Mouse (Mus musculus) liver, postnatal 0 days (tissue): ENCODE measurements around the gene Cercam.

Experiments
- CTCF ChIP-seq: sonication (generic); IDR thresholded peaks from 2 replicates; pipeline ENCODE4 v1.5.1; 2016; ENCODE audit warnings: antibody characterized with exemption, low read depth
- EP300 ChIP-seq: IDR thresholded peaks from 2 replicates; pipeline ENCODE4 v1.6.1; 2016; ENCODE audit warnings: antibody characterized with exemption, low read depth, mild to moderate bottlenecking

DNA sequence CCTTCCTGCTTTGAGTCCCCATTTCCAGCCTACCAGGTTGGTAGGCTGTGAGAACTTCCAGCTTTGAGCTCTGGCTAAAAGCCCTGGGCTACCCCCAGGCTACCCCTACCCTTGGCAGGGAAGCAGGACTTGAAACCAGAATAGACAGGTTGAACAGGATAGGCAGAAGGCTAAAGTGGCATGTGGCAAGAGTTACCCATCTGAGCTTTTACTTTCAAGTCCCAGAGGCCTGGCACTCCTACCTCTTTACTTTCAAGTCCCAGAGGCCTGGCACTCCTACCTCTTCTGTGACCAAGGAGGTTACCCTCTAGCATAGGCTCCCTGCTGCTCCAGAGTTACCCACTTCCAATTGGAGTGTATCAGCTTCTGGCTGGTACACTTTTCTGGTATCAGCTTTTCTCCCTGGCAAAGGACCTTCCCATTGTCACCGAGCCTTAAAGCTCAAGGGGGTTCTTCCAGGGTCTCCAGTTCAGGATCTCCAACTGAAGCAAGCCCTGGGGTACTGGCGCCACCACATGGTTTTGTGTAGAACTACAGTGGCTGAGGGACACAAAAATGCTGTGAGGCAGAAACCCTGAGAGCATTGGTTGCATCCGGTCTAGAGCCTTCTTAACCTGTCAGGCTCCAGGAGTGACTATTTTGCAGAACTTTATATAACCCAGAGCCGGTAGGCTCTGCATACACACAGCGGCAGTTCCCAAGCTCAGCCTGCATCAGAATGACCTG lies 10.1 kb upstream of the Cercam start:
- peak; percentile 76 for TF ChIP-seq CTCF
- no peak for TF ChIP-seq EP300
